Mouse (Mus musculus): ENCODE results near the gene Lrch2. TPM values are rescaled to one million over a fixed set of nuclear protein-coding genes. Genes with fewer than 3 reads are reported as not detected.
"Not testable (repeated sequence)": the region's sequence is repeated elsewhere in the genome, so short reads cannot be mapped to it uniquely, and the experiment has no call there.

The Lrch2 gene
- total RNA-seq (2014; rRNA removed) (0.13 and 0.18 TPM in 2 replicates), polyA plus RNA-seq (2012; rRNA removed) (0.02 and 0.04 TPM in 2 replicates)

DNA sequence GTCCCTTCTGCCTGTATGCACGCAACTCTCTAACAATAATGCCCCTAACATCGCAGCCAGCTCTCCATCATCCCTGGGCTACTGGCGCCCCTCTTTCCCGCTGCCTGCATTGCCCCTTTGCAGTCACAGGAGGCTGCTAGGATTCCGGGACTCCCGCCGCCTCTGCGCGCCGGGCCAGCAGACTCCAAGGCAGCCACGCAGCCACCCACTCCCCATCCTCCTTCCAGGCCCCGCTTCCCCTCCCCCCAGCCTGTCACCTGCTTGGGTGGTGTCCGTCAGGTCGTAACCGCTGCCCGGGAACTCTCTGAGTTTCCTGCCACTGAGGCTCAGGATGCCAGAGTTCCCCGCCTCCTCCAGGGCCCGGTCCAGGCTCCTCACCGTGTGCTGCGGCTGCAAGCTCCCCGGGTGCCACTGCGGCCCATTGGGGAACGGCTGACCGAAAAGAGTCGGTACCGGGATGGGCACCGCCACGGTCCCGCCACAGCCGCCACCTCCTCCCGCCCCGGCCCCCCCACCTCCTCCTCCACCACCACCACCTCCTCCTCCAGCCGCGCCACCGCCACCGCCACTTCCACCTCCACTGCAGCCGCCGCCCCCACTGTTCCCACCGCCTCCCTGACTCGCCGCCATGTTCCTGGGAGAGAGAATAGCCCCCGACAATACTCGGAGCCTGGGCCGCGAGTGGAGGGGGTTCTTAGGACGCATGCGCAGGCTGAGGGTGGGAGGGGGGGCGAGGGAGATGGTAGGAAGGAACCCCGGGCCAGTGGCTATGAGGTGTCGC, at the start of gene Lrch2:
Lrch2 (minus strand) TSS at position 661 of the 781 bp plus-strand sequence.
- no peak for DNase-seq (ENCODE audit: extremely low read depth, low read depth, low spot score)
- H3K27ac ChIP-seq (replicated peaks; ENCODE audit: insufficient read depth, low read depth, low read length) = no peak within 1 kb of the TSS
- no peaks in the 10 kb centered on the region for H3K79me2 ChIP-seq (ENCODE audit: control insufficient read depth, insufficient read depth, low read length)
- WGBS = 3% methylated on average over 29 of the region's 50 CpGs
- no peaks in the 10 kb centered on the region for H3K36me3 ChIP-seq (ENCODE audit: control insufficient read depth, insufficient read depth, low read length)
- peak within 1 kb of the TSS; percentile 35 for H3K4me3 ChIP-seq (ENCODE audit: insufficient read depth, low read depth, low read length)
- TF ChIP-seq CTCF (IDR thresholded peaks at IDR 0.05; ENCODE audit: low read depth, low read length) (no peak), POLR2A (IDR thresholded peaks at IDR 0.05; ENCODE audit: extremely low read depth, insufficient read depth, low read length) (no peak)
- no peaks in the 10 kb centered on the region for H3K4me1 ChIP-seq (ENCODE audit: control insufficient read depth, insufficient read depth, low read length)
- H3K9ac ChIP-seq (ENCODE audit: low read depth, low read length) = no peak within 1 kb of the TSS
- peaks cover 4% of the 10 kb centered on the region; the same call in 1 of the 2 replicates for H3K27me3 ChIP-seq (ENCODE audit: control insufficient read depth, insufficient read depth, low read length)

DNA sequence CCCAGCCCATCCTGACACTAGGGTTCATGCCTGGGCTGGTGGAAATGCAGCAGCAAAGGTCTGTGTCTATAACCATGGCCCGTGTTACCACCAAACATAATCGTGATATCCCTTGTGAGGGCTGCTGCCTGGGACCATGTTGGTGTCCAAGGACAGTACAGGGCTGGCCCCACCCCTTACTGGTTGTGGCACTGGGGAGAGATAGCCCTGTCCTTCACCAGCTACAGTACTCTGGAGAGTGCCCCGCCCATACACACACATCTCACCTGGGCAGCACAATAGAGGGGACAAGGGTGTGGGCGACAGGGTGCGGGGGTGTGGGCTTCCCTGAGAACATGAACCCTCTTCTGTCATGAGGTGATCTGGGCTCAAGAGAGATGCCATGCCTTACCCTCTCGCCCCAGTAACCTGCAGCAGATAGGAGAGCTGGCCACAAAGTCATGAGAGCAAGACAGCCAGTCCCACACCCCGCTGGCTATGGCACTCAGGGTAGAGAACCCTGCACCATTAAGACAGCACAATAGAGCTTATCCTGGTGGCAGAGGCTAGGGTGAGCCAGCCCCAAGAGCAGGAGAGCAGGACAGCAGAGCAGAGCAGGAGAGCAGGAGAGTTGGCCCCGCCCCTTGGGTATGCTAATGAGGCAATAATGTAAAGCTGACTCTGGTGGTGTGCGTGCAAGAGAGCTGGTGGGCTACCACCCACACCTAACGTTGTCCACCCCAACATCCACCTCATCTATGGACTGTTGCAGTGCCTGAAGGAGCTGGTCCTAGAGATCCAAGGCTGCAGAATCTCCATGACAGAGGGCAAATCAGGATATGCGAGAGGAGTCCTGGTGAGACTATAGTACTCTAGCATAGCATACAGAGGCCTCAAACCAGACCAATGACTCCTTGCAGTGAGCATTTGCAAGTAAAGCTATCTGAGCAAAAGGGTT, 12.7 kb downstream of the Lrch2 start:
- no peak for DNase-seq (ENCODE audit: extremely low read depth, low read depth, low spot score)
- Histone ChIP-seq H3K27me3 (ENCODE audit: control insufficient read depth, insufficient read depth, low read length) (no peaks in the 10 kb centered on the region), H3K9ac (ENCODE audit: low read depth, low read length) (no peak overlapping the region), H3K4me1 (ENCODE audit: control insufficient read depth, insufficient read depth, low read length) (no peaks in the 10 kb centered on the region), H3K4me3 (ENCODE audit: insufficient read depth, low read depth, low read length) (no peak overlapping the region), H3K79me2 (ENCODE audit: control insufficient read depth, insufficient read depth, low read length) (no peaks in the 10 kb centered on the region), H3K36me3 (ENCODE audit: control insufficient read depth, insufficient read depth, low read length) (no peaks in the 10 kb centered on the region), H3K27ac (replicated peaks; ENCODE audit: insufficient read depth, low read depth, low read length) (no peak overlapping the region)
- no peak for TF ChIP-seq CTCF (IDR thresholded peaks at IDR 0.05; ENCODE audit: low read depth, low read length)
- no peak for TF ChIP-seq POLR2A (IDR thresholded peaks at IDR 0.05; ENCODE audit: extremely low read depth, insufficient read depth, low read length)
- WGBS = 70% methylated on average over 11 of the region's 11 CpGs

DNA sequence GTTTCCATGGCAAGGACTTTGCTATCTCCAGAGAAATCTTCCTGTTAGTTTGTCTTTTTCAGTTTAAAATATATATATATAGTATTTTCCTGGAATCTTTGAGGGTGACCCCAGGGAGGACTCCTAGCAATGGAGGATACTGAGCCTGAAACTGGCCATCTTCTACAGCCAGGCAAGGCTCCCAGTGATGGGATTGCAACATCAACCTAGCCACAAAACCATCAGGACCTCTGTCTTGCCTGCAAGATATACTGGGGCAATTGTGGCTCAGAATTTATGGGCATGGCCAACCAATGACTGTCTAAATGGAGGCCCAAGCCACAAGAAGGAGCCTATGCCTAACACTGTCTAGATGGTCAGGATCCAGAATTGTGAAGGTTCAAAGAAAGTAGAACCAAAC, 15.5 kb downstream of the Lrch2 start:
- Histone ChIP-seq H3K79me2 (ENCODE audit: control insufficient read depth, insufficient read depth, low read length) (no peaks in the 10 kb centered on the region), H3K4me1 (ENCODE audit: control insufficient read depth, insufficient read depth, low read length) (no peaks in the 10 kb centered on the region), H3K4me3 (ENCODE audit: insufficient read depth, low read depth, low read length) (no peak overlapping the region), H3K36me3 (ENCODE audit: control insufficient read depth, insufficient read depth, low read length) (no peaks in the 10 kb centered on the region), H3K9ac (ENCODE audit: low read depth, low read length) (no peak overlapping the region), H3K27me3 (ENCODE audit: control insufficient read depth, insufficient read depth, low read length) (no peaks in the 10 kb centered on the region), H3K27ac (replicated peaks; ENCODE audit: insufficient read depth, low read depth, low read length) (no peak overlapping the region)
- DNase-seq (ENCODE audit: extremely low read depth, low read depth, low spot score) = no peak
- TF ChIP-seq POLR2A (IDR thresholded peaks at IDR 0.05; ENCODE audit: extremely low read depth, insufficient read depth, low read length) (no peak), CTCF (IDR thresholded peaks at IDR 0.05; ENCODE audit: low read depth, low read length) (no peak)

DNA sequence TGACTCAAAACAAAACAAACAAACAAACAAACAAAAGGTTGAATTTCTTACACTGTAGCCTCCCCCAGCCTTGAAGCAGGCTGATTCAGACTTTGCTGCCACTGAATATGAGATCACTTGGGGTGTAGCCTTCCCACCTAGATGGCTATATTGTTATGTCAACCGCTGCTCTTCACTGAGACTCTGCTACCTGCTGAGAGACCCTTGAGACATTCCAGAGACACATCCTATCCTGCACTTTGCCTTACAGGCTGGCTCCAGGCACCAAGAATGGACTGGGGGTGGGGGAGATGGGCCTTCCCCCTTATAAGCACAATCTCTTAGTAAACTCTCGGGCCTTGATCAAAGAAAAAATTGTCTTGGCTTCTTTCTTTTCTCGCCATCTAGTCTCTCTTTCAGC, 16.8 kb downstream of the Lrch2 start:
- not testable (repeated sequence) for H3K27me3 ChIP-seq (ENCODE audit: control insufficient read depth, insufficient read depth, low read length); H3K79me2 ChIP-seq (ENCODE audit: control insufficient read depth, insufficient read depth, low read length); H3K36me3 ChIP-seq (ENCODE audit: control insufficient read depth, insufficient read depth, low read length); H3K4me1 ChIP-seq (ENCODE audit: control insufficient read depth, insufficient read depth, low read length); H3K27ac ChIP-seq (replicated peaks; ENCODE audit: insufficient read depth, low read depth, low read length); DNase-seq (ENCODE audit: extremely low read depth, low read depth, low spot score); H3K9ac ChIP-seq (ENCODE audit: low read depth, low read length); H3K4me3 ChIP-seq (ENCODE audit: insufficient read depth, low read depth, low read length)
- 87% methylated on average over 3 of the region's 3 CpGs for WGBS

DNA sequence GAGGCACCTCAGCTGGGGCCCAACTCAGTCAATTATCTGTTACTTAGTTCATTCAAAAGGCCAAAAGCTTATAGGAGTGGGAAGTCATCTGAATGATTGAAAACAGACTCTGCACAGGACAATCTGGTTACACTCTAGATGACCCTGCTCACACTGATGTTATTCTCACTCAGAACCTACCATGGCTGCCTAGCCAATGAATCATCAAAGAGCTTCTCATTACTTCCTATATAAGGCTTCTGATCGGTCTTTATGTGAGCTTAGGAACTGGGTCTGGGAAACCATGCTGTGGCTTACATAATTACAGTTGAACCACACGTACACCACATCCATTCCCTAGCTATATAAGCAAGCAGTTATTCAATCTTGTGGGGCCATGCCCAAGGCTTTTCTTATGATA, 18.3 kb downstream of the Lrch2 start:
- WGBS = 72% methylated on average over 2 of the region's 2 CpGs

More for the DNA sequence above, 18.3 kb downstream of the Lrch2 start:
- Histone ChIP-seq H3K79me2 (ENCODE audit: control insufficient read depth, insufficient read depth, low read length) (no peaks in the 10 kb centered on the region), H3K4me1 (ENCODE audit: control insufficient read depth, insufficient read depth, low read length) (no peaks in the 10 kb centered on the region), H3K9ac (ENCODE audit: low read depth, low read length) (no peak overlapping the region), H3K36me3 (ENCODE audit: control insufficient read depth, insufficient read depth, low read length) (no peaks in the 10 kb centered on the region), H3K4me3 (ENCODE audit: insufficient read depth, low read depth, low read length) (no peak overlapping the region), H3K27ac (replicated peaks; ENCODE audit: insufficient read depth, low read depth, low read length) (no peak overlapping the region), H3K27me3 (ENCODE audit: control insufficient read depth, insufficient read depth, low read length) (no peaks in the 10 kb centered on the region)
- TF ChIP-seq POLR2A (IDR thresholded peaks at IDR 0.05; ENCODE audit: extremely low read depth, insufficient read depth, low read length) (no peak), CTCF (IDR thresholded peaks at IDR 0.05; ENCODE audit: low read depth, low read length) (no peak)
- no peak for DNase-seq (ENCODE audit: extremely low read depth, low read depth, low spot score)

Measured in liver, adult 2 months (tissue).